Mouse (Mus musculus): ENCODE data around the gene Cactin. TPM values are rescaled to one million over a fixed set of nuclear protein-coding genes. Genes with fewer than 3 reads are reported as not detected.
A peak's percentile ranks its signal among the peaks of the same experiment; 100 is the strongest.

Cactin gene
- polyA plus RNA-seq, 1 experiment = 20.0 TPM

DNA sequence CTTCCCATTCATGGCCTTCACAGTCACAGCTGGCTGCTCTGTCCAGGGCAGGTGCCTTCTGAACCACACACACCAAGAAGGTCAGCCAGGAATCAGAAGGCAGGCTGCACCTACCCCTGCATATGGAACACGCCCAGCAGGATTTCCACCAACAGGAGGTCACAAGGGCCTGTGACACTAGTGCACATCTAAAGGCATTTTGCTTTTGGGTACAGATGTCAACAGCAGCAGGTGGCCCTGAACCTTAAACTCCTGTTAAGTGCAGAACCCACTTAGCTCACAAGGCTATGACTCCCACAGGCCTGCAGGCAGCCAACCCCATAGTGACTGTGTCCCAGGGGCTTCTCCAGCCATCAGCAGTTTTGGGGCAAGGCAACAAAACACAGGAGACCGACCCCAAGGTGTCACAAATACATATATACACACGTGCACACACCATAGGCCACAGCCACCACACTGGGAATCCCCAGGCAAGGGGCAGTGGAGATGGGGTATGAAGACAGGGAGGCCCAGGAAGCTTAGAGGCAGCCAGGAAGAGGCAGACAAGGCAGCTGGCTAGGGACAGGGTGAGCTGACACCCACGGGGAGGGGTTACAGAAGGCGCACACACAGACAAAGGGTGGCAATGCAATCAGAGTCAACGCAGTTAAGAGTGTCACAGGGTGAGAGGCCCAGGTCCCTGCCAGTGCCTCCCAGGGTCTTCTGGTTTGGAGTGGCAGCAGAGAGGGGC lies 45.7 kb downstream of the Cactin start:
- H3K4me1 ChIP-seq (ENCODE audit: control insufficient read depth, insufficient read depth, low read length) = no peaks in the 10 kb centered on the region
- no peak overlapping the region for H3K27ac ChIP-seq (ENCODE audit: insufficient read depth, low read length)
- H3K4me3 ChIP-seq (ENCODE audit: insufficient read depth, low read length) = no peak overlapping the region
- TF ChIP-seq POLR2A (IDR thresholded peaks at IDR 0.05; ENCODE audit: low read depth, low read length) = 0 out of 2 replicates have a peak, but pooled peaks have one; percentile 30
- no peak for TF ChIP-seq CTCF (IDR thresholded peaks at IDR 0.05; ENCODE audit: borderline replicate concordance, insufficient read depth, low read length)

DNA sequence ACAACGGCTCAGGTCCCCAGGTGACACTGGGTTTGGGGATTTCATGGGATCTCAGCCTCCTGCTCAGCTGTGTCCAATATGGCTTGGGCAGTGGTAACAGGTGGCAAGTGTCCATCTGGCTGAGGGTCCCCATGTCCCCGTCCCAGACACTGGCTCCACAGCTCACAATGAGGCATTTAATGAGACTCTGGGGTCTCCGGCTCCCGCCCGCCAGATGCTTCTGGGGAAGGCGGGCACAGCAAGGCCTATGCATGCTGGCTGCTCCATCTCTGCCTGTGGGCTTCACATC lies 46.2 kb downstream of the Cactin start:
- Histone ChIP-seq H3K27ac (ENCODE audit: insufficient read depth, low read length) (no peak overlapping the region), H3K4me3 (ENCODE audit: insufficient read depth, low read length) (no peak overlapping the region), H3K4me1 (ENCODE audit: control insufficient read depth, insufficient read depth, low read length) (no peaks in the 10 kb centered on the region)
- TF ChIP-seq POLR2A (IDR thresholded peaks at IDR 0.05; ENCODE audit: low read depth, low read length) (no peak), CTCF (IDR thresholded peaks at IDR 0.05; ENCODE audit: borderline replicate concordance, insufficient read depth, low read length) (no peak)

DNA sequence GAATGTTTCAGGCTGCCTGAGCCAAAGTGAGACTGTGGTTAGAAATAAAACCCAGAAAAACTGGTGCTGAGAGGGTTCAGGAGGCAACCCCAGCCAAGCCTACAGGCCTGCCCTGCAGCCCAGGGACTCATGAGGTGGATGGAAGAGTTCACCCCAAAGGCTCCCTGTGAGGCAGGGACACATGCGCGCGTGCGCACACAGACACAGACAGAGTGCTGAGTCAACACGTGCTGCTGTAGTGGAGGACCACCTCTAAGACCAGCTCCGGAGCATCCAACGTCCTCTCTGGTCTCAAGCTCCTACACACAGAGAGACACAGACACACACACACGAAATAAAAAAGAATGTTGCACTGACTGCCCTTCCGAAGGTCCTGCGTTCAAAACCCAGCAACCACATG lies 54.4 kb downstream of the Cactin start:
- no peak for TF ChIP-seq POLR2A (IDR thresholded peaks at IDR 0.05; ENCODE audit: low read depth, low read length)
- TF ChIP-seq CTCF (IDR thresholded peaks at IDR 0.05; ENCODE audit: borderline replicate concordance, insufficient read depth, low read length) = no peak
- Histone ChIP-seq H3K4me1 (ENCODE audit: control insufficient read depth, insufficient read depth, low read length) (0 out of 2 replicates have a peak, but pooled peaks cover 4% of the 10 kb centered on the region), H3K27ac (ENCODE audit: insufficient read depth, low read length) (no peak overlapping the region), H3K4me3 (ENCODE audit: insufficient read depth, low read length) (no peak overlapping the region)

Other genes with a start within 250 kb of the Cactin start
- 0.23 TPM in 1 of 2 replicates, not detected in the other for gene Creb3l3, start 222.2 kb upstream of the Cactin start, polyA plus RNA-seq (2011; ENCODE audit: insufficient read length, low read depth, missing spikeins)
- gene Map2k2, start 215.2 kb upstream of the Cactin start, polyA plus RNA-seq (2011; ENCODE audit: insufficient read length, low read depth, missing spikeins) = 61.3 and 69.6 TPM in 2 replicates
- gene Zbtb7a, start 185.9 kb upstream of the Cactin start, polyA plus RNA-seq (2011; ENCODE audit: insufficient read length, low read depth, missing spikeins) = 16.9 and 23.5 TPM in 2 replicates
- 25.6 and 27.9 TPM in 2 replicates for gene Pias4, start 153.2 kb upstream of the Cactin start, polyA plus RNA-seq (2011; ENCODE audit: insufficient read length, low read depth, missing spikeins)
- gene Eef2, start 144.5 kb upstream of the Cactin start, polyA plus RNA-seq (2011; ENCODE audit: insufficient read length, low read depth, missing spikeins) = 1,643 and 1,827 TPM in 2 replicates
- gene Dapk3, start 138.1 kb upstream of the Cactin start, polyA plus RNA-seq (2011; ENCODE audit: insufficient read length, low read depth, missing spikeins) = 48.4 and 51.2 TPM in 2 replicates
- gene 4930442H23Rik, start 137.3 kb upstream of the Cactin start, polyA plus RNA-seq (2011; ENCODE audit: insufficient read length, low read depth, missing spikeins) = not detected in 2 replicates
- gene Nmrk2, start 119.1 kb upstream of the Cactin start, polyA plus RNA-seq (2011; ENCODE audit: insufficient read length, low read depth, missing spikeins) = not detected in 2 replicates
- gene Atcay, start 90.3 kb upstream of the Cactin start, polyA plus RNA-seq (2011; ENCODE audit: insufficient read length, low read depth, missing spikeins) = 0.47 and 0.67 TPM in 2 replicates
- 3.1 and 4.1 TPM in 2 replicates for gene Zfr2, start 87.9 kb upstream of the Cactin start, polyA plus RNA-seq (2011; ENCODE audit: insufficient read length, low read depth, missing spikeins)
- 0.90 and 1.2 TPM in 2 replicates for gene Matk, start 68.2 kb upstream of the Cactin start, polyA plus RNA-seq (2011; ENCODE audit: insufficient read length, low read depth, missing spikeins)
- gene Mrpl54, start 54.2 kb upstream of the Cactin start, polyA plus RNA-seq (2011; ENCODE audit: insufficient read length, low read depth, missing spikeins) = 52.9 and 53.7 TPM in 2 replicates
- gene Apba3, start 54.1 kb upstream of the Cactin start, polyA plus RNA-seq (2011; ENCODE audit: insufficient read length, low read depth, missing spikeins) = 43.2 and 44.8 TPM in 2 replicates
- not detected in 2 replicates for gene Tjp3, start 29.5 kb upstream of the Cactin start, polyA plus RNA-seq (2011; ENCODE audit: insufficient read length, low read depth, missing spikeins)
- 40.1 and 43.0 TPM in 2 replicates for gene Pip5k1c, start 28.1 kb upstream of the Cactin start, polyA plus RNA-seq (2011; ENCODE audit: insufficient read length, low read depth, missing spikeins)
- gene Tbxa2r, start 7.6 kb downstream of the Cactin start, polyA plus RNA-seq (2011; ENCODE audit: insufficient read length, low read depth, missing spikeins) = 5.7 and 7.4 TPM in 2 replicates
- 0.37 and 0.39 TPM in 2 replicates for gene Gipc3, start 22.2 kb downstream of the Cactin start, polyA plus RNA-seq (2011; ENCODE audit: insufficient read length, low read depth, missing spikeins)
- 75.2 and 81.8 TPM in 2 replicates for gene Hmg20b, start 29.4 kb downstream of the Cactin start, polyA plus RNA-seq (2011; ENCODE audit: insufficient read length, low read depth, missing spikeins)
- 5.7 and 6.2 TPM in 2 replicates for gene Mfsd12, start 36.4 kb downstream of the Cactin start, polyA plus RNA-seq (2011; ENCODE audit: insufficient read length, low read depth, missing spikeins)
- gene 4930404N11Rik, start 44.7 kb downstream of the Cactin start, polyA plus RNA-seq (2011; ENCODE audit: insufficient read length, low read depth, missing spikeins) = 0.61 TPM in 1 of 2 replicates, not detected in the other
- 26.4 and 26.7 TPM in 2 replicates for gene Fzr1, start 57.4 kb downstream of the Cactin start, polyA plus RNA-seq (2011; ENCODE audit: insufficient read length, low read depth, missing spikeins)
- 37.7 and 50.1 TPM in 2 replicates for gene Dohh, start 63.3 kb downstream of the Cactin start, polyA plus RNA-seq (2011; ENCODE audit: insufficient read length, low read depth, missing spikeins)
- gene Gm48551, start 63.4 kb downstream of the Cactin start, polyA plus RNA-seq (2011; ENCODE audit: insufficient read length, low read depth, missing spikeins) = 1.4 TPM in 1 of 2 replicates, not detected in the other
- 1.1 TPM in 1 of 2 replicates, not detected in the other for gene Gm48552, start 67.9 kb downstream of the Cactin start, polyA plus RNA-seq (2011; ENCODE audit: insufficient read length, low read depth, missing spikeins)
- gene Smim24, start 71.9 kb downstream of the Cactin start, polyA plus RNA-seq (2011; ENCODE audit: insufficient read length, low read depth, missing spikeins) = 0.58 and 2.2 TPM in 2 replicates
- gene Nfic, start 134.5 kb downstream of the Cactin start, polyA plus RNA-seq (2011; ENCODE audit: insufficient read length, low read depth, missing spikeins) = 64.3 and 84.8 TPM in 2 replicates
- 4.4 and 4.5 TPM in 2 replicates for gene Celf5, start 161.6 kb downstream of the Cactin start, polyA plus RNA-seq (2011; ENCODE audit: insufficient read length, low read depth, missing spikeins)
- gene Ncln, start 175.3 kb downstream of the Cactin start, polyA plus RNA-seq (2011; ENCODE audit: insufficient read length, low read depth, missing spikeins) = 61.5 and 62.8 TPM in 2 replicates
- not detected in 2 replicates for gene S1pr4, start 179.0 kb downstream of the Cactin start, polyA plus RNA-seq (2011; ENCODE audit: insufficient read length, low read depth, missing spikeins)
- 0.83 TPM in 1 of 2 replicates, not detected in the other for gene Gna15, start 203.1 kb downstream of the Cactin start, polyA plus RNA-seq (2011; ENCODE audit: insufficient read length, low read depth, missing spikeins)
- 64.4 and 66.3 TPM in 2 replicates for gene Gna11, start 224.1 kb downstream of the Cactin start, polyA plus RNA-seq (2011; ENCODE audit: insufficient read length, low read depth, missing spikeins)
- gene Aes, start 238.4 kb downstream of the Cactin start, polyA plus RNA-seq (2011; ENCODE audit: insufficient read length, low read depth, missing spikeins) = 354 and 424 TPM in 2 replicates

Measured in embryonic fibroblast, embryonic 13.5 days (primary cell).